Mouse (Mus musculus) C2C12 (cell line): ENCODE results near the gene Tmem56.

Experiments
- CEBPB ChIP-seq: IDR thresholded peaks from one replicate; pipeline ENCODE4 v1.6.1; 2011; ENCODE audit warnings: low read depth, mild to moderate bottlenecking, control low read depth, moderate library complexity
- CTCF ChIP-seq: IDR thresholded peaks from one replicate; pipeline ENCODE4 v1.5.1; 2011; ENCODE audit not compliant: control insufficient read depth, insufficient read depth, insufficient read length
- USF1 ChIP-seq: IDR thresholded peaks from one replicate; pipeline ENCODE4 v1.6.1; 2011; ENCODE audit warnings: low read depth, mild to moderate bottlenecking, control low read depth, moderate library complexity

- TF ChIP-seq USF1 (no peak), CEBPB (no peak), CTCF (no peak)
Observed at GRCm38 (mm10) chr3:121156451-121157186, 126.3 kb downstream of the Tmem56 start.
